Mouse (Mus musculus) hindlimb bud, embryonic 11.5 days (tissue): ENCODE data around the gene Myo1c.
"Not testable (repeated sequence)": the region's sequence is repeated elsewhere in the genome, so short reads cannot be mapped to it uniquely, and the experiment has no call there.

Experiments used
- DNase-seq: peaks from one replicate; pipeline ENCODE4 v3.0.0-alpha.2; 2012; ENCODE audit warnings: low read depth, low spot score; ENCODE audit errors: extremely low spot score

Gene Myo1c

DNA sequence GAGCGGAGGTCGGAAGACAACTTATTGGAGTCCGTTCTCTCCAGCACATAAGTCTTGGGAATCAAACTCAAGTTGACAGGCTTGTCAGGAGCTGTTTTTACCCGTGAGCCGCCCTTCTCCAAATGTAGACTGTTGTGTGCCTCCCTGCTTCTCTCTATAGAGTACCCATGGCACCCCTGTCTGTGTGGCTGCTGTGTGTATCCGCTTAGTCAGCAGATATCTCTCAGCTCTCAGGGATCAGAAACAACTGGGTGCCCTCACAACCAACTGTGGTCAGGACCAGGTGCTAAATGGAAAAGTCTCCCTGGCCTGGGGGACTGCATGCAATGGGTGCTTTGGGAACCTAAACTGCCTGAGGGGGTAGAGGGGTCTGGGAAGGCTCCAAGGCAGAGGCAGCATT lies 16.0 kb downstream of the Myo1c start:
- no peak for DNase-seq

DNA sequence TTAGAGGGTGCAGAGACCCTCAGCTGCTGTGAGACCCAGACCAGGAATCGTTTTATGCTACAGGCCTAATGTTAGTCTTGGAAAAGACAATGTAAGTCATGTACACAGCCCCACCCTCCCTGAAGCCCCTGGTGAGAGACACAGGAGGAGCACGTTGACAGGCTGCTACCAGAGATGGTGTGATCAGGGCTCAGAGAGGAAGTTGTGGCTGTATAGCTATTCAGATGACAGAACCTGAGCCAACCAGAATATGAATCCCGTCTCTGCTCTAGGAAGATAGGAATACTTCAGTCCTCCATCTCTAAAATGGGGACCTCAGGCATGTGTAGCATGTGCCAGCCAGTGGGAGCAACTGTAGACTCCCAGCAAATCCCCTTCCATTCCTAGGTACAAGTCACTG lies 18.3 kb downstream of the Myo1c start:
- no peak for DNase-seq

DNA sequence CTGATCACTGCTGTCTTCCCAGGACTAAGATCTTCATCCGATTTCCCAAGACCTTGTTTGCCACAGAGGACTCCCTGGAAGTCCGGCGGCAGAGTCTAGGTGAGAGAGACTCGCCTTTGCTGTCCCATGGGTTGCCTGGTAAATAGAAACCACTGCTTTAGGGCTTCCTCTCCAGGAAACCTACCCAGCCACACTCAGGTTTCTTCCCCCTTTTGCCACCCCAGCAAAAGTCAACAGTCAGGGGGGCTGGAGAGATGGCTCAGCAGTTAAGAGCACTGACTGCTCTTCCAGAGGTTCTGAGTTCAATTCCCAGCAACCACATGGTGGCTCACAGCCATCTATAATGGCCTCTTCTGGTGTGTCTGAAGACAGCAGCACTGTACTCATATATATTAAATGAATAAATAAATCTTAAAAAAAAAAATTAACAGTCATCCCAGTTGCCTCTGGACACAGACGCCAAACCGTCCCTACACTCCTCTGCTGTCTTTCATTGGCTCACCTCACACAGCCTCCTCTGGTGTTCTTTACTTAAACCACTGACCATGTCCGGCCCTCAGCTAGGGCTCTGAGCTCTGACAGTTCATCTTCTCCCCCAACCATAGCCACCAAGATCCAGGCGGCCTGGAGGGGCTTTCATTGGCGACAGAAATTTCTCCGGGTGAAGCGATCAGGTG lies 19.0 kb downstream of the Myo1c start:
- DNase-seq: no peak

DNA sequence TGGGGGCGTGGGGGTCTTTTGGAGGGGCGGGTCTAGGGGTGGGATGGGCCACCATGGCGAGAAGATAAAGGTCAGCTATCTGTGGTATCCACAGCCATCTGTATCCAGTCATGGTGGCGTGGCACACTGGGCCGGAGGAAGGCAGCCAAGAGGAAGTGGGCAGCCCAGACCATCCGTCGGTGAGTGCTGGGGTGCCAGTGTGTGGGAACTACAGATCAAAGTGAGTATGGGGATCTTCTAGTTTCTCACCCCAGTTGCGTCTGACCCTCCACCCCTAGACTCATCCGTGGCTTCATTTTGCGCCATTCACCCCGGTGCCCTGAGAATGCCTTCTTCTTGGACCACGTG lies 19.5 kb downstream of the Myo1c start:
- no peak for DNase-seq

DNA sequence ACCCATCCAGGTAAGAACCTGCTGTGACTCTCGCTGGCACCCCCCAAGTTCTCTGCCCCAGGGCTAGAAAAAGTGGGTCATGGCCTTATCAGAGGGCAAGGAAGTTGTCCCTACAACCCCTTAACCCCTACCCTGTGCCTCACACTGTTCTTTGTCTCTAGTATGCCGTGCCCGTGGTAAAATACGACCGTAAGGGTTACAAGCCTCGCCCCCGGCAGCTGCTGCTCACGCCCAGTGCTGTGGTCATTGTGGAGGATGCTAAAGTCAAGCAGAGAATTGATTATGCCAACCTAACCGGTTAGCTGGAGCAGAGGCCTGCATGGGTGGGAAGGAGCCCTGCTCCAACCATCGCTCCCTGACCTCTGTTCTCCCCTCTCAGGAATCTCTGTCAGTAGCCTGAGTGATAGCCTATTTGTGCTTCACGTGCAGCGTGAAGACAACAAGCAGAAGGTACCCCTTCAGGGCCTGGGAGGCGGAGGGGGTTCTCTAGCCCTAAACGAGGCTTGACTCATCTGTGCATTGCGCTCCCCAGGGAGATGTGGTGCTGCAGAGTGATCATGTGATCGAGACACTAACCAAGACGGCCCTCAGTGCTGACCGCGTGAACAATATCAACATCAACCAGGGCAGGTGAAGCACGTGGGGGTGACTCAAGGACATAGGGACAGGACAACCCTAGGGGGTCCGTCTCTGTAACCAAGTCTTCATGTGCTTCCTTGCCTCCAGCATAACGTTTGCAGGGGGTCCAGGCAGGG lies 21.3 kb downstream of the Myo1c start:
- no peak for DNase-seq

DNA sequence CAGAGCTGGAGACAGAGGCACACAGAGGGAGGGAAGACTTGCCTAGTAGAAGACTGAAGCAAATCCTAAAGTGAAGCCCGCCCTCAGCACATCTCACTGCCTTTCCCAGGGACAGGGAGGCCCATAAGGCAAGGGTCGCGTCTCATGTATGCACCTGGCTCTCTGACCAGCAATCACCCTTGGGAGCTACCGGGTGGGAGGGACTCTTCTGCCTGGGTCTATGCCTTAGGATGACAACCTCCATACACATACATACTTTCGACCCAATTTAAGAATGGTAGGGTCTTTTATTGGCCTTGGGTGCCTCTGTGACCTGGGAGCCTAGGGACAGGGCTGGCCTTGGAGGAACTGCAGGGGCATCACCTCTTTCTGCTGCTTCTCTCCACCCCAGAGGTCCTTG lies 23.1 kb downstream of the Myo1c start:
- no peak for DNase-seq

DNA sequence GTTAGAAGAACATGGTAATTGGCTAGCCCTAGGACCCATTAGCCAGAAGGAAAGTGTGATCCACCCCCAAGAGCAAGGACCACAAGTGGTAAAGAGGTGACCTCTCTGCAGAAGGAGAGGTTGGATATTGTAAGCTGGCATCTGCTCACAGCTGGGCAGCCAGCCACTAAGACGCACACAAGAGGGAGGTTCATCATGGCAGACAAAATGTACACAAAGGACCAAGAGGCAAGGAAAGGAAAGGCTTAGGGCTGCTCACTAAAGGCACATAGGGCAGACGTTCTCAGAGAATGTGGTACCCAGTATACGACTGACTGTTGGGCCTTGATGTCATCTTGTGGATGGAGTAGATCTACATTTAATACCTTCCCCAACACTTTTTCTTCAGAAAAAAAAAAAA lies 24.6 kb downstream of the Myo1c start:
- no peak for DNase-seq

DNA sequence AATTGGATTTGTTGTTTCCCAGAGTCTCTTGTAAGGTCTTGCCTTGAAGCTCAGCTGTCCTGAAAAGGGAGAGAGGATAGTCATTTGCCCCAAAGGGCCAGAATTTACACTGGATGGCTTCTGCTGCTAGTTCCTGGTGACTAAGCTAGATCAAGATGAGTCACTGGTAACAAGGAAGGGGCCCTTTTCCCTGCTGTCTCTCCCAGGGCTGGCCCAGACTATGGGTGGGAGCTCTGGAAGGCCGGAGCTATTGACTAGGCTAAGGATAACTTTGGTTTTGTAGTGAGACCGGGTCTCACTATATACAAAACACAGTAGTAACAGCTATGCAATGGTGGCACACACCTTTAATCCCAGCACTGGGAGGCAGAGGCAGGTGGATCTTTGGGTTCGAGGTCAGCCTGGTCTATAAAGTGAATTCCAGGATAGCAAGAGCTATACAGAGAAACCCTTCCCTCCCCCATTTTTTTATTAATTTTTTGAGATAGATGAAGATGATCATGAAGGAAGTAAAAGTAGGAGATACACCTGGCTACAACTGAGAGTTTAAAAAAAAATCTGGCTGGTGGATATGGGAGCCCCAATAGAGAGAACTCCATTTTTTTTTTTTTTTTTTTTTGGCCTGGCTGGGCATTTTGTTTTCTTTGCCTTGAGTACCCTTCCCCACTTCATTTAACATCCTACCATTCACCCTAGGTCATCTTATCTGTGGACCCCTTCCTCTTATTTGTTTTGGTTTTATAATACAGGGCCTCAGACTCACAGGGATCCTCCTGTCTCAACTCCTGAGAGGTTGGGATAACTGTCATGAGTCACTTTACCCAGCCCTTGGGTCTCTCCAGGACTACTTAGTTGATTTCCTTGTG lies 27.8 kb downstream of the Myo1c start:
- DNase-seq: no peak

DNA sequence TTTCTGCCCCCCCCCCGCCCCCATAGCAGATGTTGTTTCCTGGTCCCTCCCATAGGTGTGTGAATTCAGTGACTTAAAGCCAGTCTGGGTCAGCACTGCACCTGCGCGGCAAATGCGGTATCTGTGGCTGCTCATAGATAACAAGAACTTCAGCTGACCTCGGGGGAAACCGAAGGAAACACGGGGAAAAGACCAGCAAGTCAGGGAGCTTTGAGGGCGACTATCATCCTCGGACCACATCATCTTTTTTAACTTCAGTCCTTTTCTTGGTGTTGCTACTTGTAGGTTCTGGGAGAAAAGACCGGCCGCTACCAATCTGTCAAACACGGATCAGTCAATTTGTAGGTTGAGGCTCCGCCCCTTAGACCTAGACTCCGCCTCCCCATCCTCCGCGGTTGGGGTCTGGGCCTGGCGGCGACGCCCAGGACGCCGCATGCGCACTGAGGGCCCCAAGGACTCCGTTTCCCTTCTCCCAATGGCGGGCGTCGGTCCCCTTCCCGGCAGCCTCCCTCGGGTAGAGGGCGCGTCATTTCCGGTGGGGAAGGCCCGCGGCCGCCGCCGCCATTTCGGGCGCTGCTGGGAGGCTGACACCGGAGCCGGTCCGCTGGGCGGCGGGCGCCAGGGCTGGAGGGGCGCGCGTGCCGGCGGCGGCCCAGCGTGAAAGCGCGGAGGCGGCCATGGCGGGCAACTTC lies 28.6 kb downstream of the Myo1c start, which contains the start of gene Crk:
TSS of gene Crk (plus strand) at position 513 of the 692 bp plus-strand sequence.
- DNase-seq: peak; percentile 93

DNA sequence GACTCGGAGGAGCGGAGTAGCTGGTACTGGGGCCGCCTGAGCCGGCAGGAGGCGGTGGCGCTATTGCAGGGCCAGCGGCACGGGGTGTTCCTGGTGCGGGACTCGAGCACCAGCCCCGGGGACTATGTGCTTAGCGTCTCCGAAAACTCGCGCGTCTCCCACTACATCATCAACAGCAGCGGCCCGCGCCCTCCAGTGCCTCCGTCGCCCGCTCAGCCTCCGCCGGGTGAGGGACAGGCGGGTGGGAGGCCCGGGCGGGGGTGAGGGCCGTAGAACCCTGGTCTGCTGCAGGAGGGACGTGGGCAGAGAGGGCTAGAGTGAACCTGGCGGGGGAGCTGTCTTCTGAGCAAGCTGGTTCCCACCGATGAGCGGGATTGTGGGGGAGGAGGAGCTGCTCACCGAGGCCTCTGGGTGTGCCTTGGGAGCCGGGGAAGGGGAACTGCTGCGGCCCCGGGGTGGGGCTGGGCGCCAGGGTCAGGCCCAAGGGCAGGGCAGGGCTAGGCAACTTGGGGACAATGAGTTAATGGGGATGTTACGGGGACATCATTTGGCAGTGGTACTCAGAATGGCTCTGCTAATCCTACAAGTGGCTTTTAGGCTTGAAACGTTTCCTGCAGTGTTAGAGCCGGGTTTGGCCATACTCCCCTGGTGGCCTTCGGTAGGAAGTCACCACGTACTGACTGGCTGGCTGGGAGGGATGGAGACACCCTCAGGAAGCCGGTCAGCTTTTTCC lies 29.3 kb downstream of the Myo1c start:
- DNase-seq: no peak

DNA sequence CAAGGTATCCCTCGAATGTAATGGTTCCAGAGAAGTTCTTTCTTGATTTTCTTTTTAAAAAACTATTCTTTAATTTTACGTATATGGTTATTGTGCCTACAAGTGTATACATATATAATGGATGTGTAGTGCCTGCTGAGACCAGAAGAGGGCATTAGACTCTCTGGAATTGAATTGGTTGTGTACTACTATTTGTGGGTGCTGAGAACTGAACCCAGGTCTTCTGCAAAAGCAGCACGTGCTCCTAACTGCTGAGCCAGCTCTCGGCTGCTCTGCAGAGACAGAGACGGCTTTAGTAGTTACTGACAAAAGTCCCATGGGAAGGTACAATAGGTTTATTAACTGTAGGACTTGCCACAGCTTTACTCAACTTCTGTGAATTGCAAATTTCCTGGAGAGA lies 34.2 kb downstream of the Myo1c start:
- no peak for DNase-seq

DNA sequence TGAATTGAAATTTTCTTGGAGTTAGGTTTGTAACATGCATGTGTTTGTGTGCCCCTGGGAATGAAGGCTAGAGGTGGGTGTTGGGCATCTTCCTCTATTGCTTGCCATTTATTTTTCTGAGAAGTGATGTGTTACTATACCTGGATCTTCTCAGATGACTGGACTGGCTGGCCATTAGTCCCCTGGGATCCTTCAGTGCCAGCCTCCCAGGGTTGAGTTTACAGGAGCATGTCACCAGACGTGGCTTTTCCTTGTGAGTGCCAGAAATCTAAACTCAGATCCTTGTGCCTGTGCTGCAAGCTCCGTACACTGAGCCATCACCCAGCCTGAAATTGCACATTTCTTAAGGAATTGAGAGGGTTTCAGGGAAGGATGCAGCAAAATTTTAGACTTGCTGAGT lies 34.7 kb downstream of the Myo1c start:
- no peak for DNase-seq

DNA sequence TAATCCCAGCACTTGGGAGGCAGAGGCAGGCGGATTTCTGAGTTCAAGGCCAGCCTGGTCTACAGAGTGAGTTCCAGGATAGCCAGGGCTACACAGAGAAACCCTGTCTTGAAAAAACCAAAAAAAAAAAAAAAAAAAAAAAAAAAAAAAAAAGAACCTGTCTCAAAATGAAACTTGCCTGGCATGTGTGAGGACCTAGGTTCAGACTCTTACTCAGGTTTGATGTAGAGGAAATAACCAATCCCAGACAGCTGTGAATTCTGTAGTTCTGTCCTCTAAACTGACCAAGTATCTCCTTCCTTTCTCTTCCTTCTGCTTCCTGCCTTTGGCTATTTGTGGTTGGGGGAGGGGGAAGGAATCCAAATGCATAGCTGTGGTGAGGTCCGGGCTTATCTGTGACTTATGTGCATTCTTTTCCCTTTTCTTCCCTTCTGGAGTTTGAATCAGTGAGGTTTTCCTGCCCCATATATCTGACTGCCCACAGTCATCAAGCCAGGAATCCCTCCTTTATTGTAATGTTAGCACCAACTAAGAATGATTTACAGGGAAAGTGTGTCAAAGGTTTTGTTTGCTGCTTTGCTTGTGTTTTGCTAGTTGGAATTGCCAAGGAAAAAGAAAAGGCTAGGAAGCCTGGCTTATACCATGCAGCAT lies 37.2 kb downstream of the Myo1c start:
- DNase-seq: no peak

DNA sequence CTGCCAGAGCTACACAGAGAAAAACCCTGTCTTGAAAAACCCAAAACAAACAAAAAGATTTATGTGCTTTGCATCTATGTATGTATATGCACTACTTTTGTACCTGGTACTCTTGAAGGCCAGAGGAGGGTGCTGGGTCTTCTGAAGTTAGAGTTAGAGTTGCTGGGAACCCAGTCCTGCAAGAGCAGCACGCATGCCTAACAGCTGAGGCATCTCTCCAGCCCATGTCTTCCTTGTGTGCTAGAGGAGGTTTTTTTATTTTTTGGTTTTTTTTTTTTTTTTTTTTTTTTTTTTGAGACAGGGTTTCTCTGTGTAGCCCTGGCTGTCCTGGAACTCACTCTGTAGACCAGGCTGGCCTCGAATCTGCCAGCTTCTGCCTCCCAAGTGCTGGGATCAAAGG lies 37.8 kb downstream of the Myo1c start:
- DNase-seq: no peak

DNA sequence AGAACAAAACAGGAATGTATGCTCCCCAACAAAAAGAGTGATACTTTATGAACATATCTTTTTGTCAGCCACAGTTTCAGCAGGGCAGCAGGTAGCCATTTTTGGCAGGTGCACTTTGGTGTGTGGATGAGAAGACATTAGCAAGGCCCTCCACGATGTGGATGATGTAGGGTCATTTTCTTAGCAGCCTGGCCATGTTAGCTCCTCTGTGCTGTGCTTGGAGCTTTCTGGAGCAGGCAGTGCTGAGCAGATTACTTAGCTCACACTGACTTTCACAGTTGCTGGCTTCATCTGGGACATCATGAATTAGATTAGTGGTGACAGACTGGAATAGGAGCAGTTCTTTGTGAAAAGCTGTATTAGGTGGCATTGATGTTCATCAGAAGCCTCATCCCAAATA lies 39.7 kb downstream of the Myo1c start:
- DNase-seq: no peak

DNA sequence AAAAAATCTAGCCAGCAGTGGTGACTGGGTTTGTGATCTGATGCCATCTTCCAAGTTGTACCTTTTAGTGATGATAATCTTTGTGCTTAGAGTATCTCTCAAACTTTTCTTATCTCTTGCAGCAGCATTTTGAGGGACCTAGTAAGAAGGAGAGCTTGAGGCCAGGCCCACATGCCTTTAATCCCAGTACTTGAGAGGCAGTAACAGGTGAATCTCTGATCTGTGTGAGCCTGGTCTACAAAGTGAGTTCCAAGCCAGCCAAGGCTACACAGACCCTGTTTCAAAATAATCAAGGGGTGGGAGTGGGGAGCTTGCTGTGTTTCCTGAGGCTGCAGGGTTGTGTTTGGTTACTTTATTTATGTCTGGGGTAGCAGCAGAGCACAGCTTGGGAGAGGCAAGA lies 40.7 kb downstream of the Myo1c start:
- DNase-seq: no peak

DNA sequence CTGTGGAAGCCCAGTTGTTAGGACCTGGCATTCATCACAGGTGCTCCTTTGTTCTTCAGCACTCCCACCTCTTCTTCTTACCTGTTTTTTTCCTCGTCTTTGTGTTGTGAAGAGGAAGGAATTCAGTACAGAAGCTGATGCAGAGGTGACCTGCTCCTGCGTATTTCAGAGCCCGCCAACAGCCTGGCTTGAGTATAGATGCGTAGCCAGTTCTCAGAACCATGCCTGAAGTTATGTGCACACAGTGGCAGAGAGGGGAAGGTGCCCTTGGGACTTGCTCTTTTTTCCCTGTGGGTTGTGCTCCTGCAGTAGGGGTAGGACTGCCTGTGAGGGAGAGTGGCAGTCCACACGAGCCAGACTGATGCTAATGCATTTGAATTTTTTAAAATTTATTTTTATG lies 43.3 kb downstream of the Myo1c start:
- DNase-seq: no peak

DNA sequence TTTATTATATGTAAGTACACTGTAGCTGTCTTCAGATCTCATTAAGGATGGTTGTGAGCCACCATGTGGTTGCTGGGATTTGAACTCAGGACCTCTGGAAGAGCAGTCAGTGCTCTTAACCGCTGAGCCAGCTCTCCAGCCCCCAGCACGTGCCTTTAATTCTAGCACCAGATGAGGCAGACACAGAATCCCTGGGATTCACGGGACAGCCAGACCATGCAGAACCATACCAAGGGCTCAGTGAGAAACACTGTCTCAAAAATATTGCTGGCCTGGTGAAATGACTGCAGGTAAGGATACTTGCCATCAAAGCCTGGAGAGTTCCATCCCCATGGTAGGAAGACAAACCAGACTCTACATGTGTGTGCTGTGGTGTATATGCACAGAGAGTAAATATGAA lies 47.2 kb downstream of the Myo1c start:
- DNase-seq: not testable (repeated sequence)

DNA sequence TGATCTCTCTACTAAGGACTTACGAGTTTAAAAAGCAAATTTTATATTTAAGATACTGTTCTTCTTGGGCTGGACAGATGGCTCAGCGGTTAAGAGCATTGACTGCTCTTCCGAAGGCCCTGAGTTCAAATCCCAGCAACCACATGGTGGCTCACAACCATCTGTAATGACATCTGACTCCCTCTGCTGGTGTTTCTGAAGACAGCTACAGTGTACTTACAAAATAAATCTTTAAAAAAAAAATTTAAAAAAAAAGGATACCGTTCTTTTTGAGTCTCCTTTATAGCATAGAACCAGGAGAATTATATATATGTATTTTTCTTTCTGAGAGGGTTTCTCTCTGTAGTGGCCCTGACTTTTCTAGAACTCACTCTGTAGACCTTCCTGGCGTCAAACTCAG lies 50.3 kb downstream of the Myo1c start:
- no peak for DNase-seq

DNA sequence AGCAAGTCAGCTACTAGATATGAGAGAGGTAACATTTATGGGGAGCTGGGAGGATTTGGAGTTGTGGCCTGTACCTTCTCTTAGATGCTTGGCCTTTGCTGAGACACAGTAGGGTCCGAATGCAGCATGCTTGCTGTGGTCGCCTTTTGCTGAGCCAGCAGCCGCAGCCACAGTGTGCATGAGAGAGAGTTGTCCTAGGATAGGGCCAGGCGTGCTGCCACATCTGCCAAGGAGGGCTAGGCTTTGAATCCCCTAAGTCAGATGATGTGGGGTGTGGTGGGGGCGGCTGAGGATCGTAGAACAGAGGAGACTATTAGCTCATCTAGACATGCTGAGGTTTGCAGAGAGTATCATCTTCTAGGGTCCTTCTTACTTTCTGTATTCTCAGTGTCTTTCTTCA lies 52.5 kb downstream of the Myo1c start:
- no peak for DNase-seq
